Mouse (Mus musculus) megakaryocyte, embryonic 14.5 days (primary cell): ENCODE data around the gene Adgrb2. TPM values are rescaled to one million over a fixed set of nuclear protein-coding genes. Genes with fewer than 3 reads are reported as not detected.

Experiments used
- H3K27me3 ChIP-seq: replicated peaks from 2 replicates; pipeline ENCODE3; 2012; ENCODE audit warnings: inconsistent platforms
- H3K36me3 ChIP-seq: replicated peaks from 2 replicates; pipeline ENCODE3; 2012; ENCODE audit warnings: low read length, inconsistent platforms, mixed read lengths
- H3K4me1 ChIP-seq: 2 replicates; pipeline ENCODE4 v1.6.1; 2012; ENCODE audit warnings: inconsistent platforms
- H3K4me3 ChIP-seq: replicated peaks from 2 replicates; pipeline ENCODE3; 2012; ENCODE audit warnings: moderate library complexity, mild to moderate bottlenecking, inconsistent platforms
- H3K9me3 ChIP-seq: 2 replicates; pipeline ENCODE4 v1.6.1; 2012; ENCODE audit warnings: inconsistent platforms
- FLI1 ChIP-seq: IDR thresholded peaks from 2 replicates; pipeline ENCODE4 v1.6.1; 2012; ENCODE audit warnings: low read length, inconsistent platforms, mixed read lengths
- GATA1 ChIP-seq: IDR thresholded peaks from 3 replicates; pipeline ENCODE4 v1.6.1; 2012; ENCODE audit warnings: mixed read lengths, low read length, inconsistent platforms, borderline replicate concordance
- polyA plus RNA-seq: library from polyadenylated mRNA; stranded (reverse); fragments of >175 nt; gene quantifications from 2 replicates; pipeline ENCODE4 v1.2.3, GENCODE M21; 2012; ENCODE audit warnings: low replicate concordance; ENCODE audit not compliant: insufficient read depth

The Adgrb2 gene
- polyA plus RNA-seq, 1 experiment, result 2.6 TPM

DNA sequence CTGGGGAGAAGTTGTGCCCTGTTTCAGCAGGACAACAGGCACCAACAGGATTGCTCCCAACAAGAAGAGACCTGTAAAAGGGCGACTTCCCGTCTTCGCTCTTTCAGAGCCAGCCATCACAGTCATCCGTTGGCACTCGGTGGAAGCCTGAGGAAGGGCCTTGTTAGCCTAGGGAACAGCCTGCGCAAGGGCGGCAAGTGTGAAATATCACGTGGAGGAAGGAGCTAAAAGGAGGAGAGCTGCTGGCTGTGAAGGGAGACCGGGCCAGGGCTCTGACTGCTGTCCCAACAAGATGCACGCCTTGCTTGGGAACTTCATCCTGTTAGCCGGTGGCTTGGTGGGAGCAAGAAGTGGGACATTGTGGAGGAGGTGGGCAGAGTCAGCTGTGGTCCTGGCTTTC, 13.5 kb downstream of the Adgrb2 start:
- H3K9me3 ChIP-seq, result peaks cover 3% of the 10 kb centered on the region; the same call in 1 of the 2 replicates
- no peaks in the 10 kb centered on the region for H3K36me3 ChIP-seq
- peaks cover 4% of the 10 kb centered on the region; the same call in 1 of the 2 replicates for H3K4me1 ChIP-seq
- TF ChIP-seq GATA1 (no peak), FLI1 (no peak)
- no peak overlapping the region for H3K4me3 ChIP-seq
- peaks cover 84% of the 10 kb centered on the region for H3K27me3 ChIP-seq

DNA sequence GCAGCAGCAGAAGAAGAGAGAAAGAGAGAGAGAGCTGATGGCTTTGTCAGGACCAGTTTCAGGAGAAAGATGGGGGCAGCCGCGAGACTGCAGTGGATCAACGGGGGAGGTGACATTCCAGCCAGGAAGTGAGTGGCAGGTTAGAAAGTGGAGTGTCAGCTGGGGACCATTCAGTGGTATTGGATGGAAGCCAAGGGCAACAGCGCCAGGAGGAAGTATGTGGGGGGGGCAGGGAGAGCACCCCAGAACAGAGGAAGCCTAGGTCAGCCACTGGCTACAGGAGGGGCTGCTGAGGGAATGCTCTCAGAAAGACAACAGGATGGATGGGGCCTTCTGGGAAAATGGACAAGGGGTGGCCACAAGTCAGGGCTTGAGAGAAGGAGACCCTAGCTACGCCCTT, 17.0 kb downstream of the Adgrb2 start:
- Histone ChIP-seq H3K36me3 (no peaks in the 10 kb centered on the region), H3K4me3 (no peak overlapping the region), H3K27me3 (peaks cover 84% of the 10 kb centered on the region), H3K9me3 (peaks cover 12% of the 10 kb centered on the region; the same call in 1 of the 2 replicates), H3K4me1 (peaks cover 16% of the 10 kb centered on the region)
- TF ChIP-seq FLI1, result no peak

DNA sequence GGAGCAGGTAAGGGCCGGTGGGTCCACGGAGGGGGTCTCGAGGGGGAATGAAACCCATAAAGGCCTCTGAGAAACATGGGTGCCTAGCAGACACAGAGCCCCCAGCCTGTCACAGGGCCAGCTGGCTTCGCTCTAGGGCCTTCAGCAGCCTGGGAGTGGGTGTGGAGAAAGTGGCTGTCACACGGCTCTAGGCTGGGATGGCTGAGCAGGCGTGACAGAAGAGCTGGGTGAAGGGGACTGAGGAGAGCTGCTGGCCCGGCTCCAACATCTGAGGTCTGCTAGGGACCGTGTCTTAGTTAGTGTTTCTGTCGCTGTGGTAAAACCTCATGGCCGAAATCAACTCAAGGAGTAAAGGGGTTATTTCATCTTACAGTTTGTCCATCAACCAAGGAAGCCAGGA, 17.5 kb downstream of the Adgrb2 start:
- Histone ChIP-seq H3K36me3 (no peaks in the 10 kb centered on the region), H3K9me3 (peaks cover 12% of the 10 kb centered on the region; the same call in 1 of the 2 replicates), H3K27me3 (peaks cover 88% of the 10 kb centered on the region), H3K4me1 (peaks cover 19% of the 10 kb centered on the region), H3K4me3 (peak overlapping the region; percentile 65)
- TF ChIP-seq FLI1, result no peak
- TF ChIP-seq GATA1, result no peak

DNA sequence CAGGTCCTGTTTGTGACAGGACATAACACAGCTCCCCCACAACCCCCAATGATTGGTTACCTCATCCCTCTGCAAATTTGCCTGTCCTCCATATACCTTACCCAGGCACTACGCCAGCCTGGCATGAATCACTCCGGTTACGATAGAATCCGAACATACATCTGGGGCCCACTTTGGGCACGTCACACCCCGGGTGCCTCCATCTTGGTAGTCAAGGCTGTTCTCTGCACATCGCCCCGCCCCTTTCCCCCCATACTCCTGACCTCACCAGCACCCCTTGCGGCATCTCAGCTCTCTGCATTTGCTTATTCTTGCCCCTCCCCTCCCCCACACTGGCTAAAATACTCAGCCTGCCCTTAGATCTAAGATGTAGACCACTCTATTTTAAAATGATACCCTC, 20.9 kb downstream of the Adgrb2 start:
- peaks cover 89% of the 10 kb centered on the region for H3K27me3 ChIP-seq
- no peak overlapping the region for H3K4me3 ChIP-seq
- peaks cover 19% of the 10 kb centered on the region for H3K4me1 ChIP-seq
- peaks cover 12% of the 10 kb centered on the region; the same call in 1 of the 2 replicates for H3K9me3 ChIP-seq
- TF ChIP-seq GATA1, result no peak
- TF ChIP-seq FLI1, result no peak
- no peaks in the 10 kb centered on the region for H3K36me3 ChIP-seq

DNA sequence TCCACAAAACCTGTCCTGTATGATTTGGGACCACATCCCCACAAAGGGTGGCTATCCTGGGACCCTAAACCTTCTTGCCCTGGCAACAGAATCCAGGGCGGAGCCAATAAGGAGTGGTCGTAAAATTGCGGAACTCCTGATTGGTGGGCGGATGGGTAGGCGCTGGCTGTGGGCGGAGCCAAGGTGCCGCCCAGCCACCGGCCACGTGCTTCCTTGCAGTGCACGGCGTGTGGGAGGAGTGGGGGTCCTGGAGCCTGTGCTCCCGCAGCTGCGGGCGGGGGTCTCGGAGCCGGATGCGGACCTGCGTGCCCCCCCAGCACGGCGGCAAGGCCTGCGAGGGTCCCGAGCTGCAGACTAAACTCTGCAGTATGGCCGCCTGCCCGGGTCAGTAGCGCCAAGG, 21.9 kb downstream of the Adgrb2 start:
- peaks cover 89% of the 10 kb centered on the region for H3K27me3 ChIP-seq
- no peaks in the 10 kb centered on the region for H3K36me3 ChIP-seq
- H3K4me3 ChIP-seq, result peak overlapping the region; percentile 62
- H3K9me3 ChIP-seq, result peaks cover 12% of the 10 kb centered on the region; the same call in 1 of the 2 replicates
- TF ChIP-seq FLI1, result no peak
- peaks cover 19% of the 10 kb centered on the region for H3K4me1 ChIP-seq

DNA sequence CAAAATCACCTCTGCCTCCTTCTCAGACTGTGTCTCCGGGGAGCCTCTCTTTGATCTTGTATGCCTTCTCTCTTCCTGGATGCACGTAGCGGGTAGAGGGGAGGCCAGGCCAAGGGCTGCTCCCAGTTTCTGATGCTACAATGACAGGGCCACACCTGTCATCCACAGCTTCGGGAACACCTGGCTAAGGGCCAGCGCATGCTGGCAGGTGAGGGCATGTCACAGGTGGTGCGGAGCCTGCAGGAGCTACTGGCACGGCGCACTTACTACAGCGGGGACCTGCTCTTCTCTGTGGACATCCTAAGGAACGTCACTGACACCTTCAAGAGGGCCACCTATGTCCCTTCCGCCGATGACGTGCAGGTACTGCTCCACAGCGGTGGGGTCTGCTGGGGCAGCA, 24.4 kb downstream of the Adgrb2 start:
- peaks cover 94% of the 10 kb centered on the region for H3K27me3 ChIP-seq
- TF ChIP-seq GATA1, result no peak
- no peak for TF ChIP-seq FLI1
- no peaks in the 10 kb centered on the region for H3K36me3 ChIP-seq
- H3K9me3 ChIP-seq, result peaks cover 2% of the 10 kb centered on the region; the same call in 1 of the 2 replicates
- H3K4me1 ChIP-seq, result peaks cover 15% of the 10 kb centered on the region
- H3K4me3 ChIP-seq, result no peak overlapping the region

DNA sequence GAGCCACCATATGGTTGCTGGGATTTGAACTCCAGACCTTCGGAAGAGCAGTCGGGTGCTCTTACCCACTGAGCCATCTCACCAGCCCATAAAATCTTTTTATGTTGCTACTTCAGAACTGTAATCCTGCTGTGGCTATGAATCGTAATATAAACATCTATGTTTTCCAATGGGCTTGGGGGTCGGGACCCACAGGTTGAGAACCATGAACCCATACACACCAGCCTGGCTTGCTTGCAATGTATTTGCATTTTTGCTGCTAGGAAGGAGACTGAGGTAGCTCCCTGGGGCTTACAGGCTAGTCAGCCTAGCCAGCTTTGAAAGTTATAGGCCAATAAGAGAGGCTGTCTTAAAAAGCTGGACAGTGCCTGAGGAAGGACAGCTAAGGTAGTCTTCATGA, 26.1 kb downstream of the Adgrb2 start:
- Histone ChIP-seq H3K9me3 (no peaks in the 10 kb centered on the region), H3K4me3 (no peak overlapping the region), H3K36me3 (no peaks in the 10 kb centered on the region), H3K27me3 (peaks cover 90% of the 10 kb centered on the region), H3K4me1 (peaks cover 12% of the 10 kb centered on the region)
- TF ChIP-seq GATA1, result no peak
- TF ChIP-seq FLI1, result no peak

DNA sequence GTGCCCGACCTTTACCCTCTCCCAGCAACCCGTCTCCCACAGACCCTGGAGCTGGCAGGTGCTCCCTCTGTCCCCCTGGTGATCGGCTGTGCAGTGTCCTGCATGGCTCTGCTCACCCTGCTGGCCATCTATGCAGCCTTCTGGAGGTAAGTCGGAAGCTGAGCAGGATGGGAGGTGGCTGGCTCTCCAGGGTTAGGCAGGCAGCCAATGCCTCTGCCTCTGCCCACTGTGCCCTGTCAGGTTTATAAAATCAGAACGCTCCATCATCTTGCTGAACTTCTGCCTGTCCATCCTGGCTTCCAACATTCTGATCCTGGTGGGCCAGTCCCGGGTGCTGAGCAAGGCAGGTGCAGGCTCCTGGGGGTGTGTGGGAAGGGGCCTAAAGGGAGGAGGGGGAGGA, 27.6 kb downstream of the Adgrb2 start:
- H3K4me1 ChIP-seq, result peaks cover 3% of the 10 kb centered on the region
- no peak overlapping the region for H3K4me3 ChIP-seq
- no peak for TF ChIP-seq FLI1
- TF ChIP-seq GATA1, result no peak
- no peaks in the 10 kb centered on the region for H3K36me3 ChIP-seq
- no peaks in the 10 kb centered on the region for H3K9me3 ChIP-seq
- peaks cover 90% of the 10 kb centered on the region for H3K27me3 ChIP-seq

DNA sequence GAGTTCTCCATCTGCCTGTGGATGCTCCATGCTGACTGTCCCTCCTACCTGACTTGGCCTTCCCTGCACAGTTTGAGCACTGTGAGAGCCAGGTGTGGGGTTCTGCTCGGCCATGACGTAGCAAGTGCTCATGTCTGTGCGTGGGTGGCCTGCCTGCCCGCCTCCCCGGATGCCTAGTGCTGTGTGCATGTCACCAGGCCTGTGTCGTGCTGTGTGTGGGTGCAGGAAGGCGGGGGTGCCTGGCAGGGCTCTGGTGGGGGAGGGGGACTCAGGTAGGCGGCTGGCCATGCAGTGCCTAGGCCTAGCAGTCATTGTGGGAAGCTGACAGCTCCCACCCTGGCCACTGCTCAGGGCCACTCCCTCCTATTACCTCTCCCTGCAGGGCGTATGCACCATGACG, 28.4 kb downstream of the Adgrb2 start:
- Histone ChIP-seq H3K4me1 (peaks cover 9% of the 10 kb centered on the region), H3K4me3 (peak overlapping the region; percentile 28), H3K36me3 (no peaks in the 10 kb centered on the region), H3K27me3 (peaks cover 89% of the 10 kb centered on the region), H3K9me3 (no peaks in the 10 kb centered on the region)
- TF ChIP-seq FLI1, result no peak
- no peak for TF ChIP-seq GATA1

DNA sequence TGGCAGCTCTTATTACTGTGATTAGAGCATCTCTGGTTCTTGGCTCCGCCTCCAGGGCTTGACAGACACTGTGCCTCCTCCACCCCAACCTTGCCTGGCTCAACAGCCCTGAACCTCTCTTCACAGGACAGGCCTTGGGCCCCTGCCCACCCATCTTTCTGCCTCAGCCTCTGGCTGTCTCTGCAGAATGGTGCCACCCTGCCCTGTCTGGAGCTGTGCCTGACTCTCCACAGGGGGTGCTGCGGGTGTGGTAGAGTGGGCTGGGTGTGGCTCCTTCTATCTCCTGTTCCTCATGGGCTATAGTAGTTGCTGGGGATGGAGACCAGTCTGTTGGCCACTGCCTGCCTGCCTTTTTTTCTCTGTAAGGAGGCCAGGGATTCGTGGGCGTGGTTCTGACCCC, 31.3 kb downstream of the Adgrb2 start:
- H3K27me3 ChIP-seq, result peaks cover 92% of the 10 kb centered on the region
- peaks cover 9% of the 10 kb centered on the region for H3K4me1 ChIP-seq
- no peak for TF ChIP-seq FLI1
- no peak for TF ChIP-seq GATA1
- H3K36me3 ChIP-seq, result no peaks in the 10 kb centered on the region
- no peaks in the 10 kb centered on the region for H3K9me3 ChIP-seq
- no peak overlapping the region for H3K4me3 ChIP-seq

DNA sequence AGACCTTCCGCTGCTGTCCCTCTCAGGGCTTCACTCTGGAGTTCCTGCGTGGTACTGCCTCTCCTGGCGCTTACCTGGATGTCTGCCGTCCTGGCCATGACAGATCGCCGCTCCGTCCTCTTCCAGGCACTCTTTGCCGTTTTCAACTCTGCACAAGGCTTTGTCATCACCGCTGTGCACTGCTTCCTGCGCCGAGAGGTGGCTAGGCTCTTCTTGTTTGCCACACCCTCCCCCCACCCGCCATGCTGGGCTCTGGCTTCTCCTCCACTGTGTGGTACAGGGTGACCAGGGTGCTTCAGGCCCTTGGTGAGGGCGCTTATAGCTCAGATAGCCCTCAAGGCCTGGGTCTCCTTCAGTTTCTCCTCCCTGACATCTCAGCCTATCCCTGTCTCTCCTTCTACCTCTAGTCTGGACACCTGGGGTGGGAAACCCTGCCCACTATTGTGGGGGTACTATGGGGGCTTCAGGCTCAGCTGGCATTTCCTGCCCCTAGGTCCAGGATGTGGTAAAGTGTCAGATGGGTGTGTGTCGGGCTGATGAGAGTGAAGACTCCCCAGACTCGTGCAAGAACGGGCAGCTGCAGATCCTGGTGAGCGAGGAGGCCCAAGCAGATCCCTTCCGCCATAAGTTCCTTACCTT, 32.5 kb downstream of the Adgrb2 start:
- H3K4me3 ChIP-seq, result no peak overlapping the region
- H3K4me1 ChIP-seq, result peaks cover 9% of the 10 kb centered on the region
- no peaks in the 10 kb centered on the region for H3K36me3 ChIP-seq
- H3K9me3 ChIP-seq, result no peaks in the 10 kb centered on the region
- TF ChIP-seq FLI1 (no peak), GATA1 (no peak)
- peaks cover 92% of the 10 kb centered on the region for H3K27me3 ChIP-seq
